Mouse (Mus musculus) ovary, postnatal 14 days (tissue): ENCODE measurements around the gene Irx2.

Source experiments
- DNase-seq: peaks from one replicate; pipeline ENCODE4 v3.0.0; 2022; ENCODE audit warnings: low spot score

Gene Irx2

DNA sequence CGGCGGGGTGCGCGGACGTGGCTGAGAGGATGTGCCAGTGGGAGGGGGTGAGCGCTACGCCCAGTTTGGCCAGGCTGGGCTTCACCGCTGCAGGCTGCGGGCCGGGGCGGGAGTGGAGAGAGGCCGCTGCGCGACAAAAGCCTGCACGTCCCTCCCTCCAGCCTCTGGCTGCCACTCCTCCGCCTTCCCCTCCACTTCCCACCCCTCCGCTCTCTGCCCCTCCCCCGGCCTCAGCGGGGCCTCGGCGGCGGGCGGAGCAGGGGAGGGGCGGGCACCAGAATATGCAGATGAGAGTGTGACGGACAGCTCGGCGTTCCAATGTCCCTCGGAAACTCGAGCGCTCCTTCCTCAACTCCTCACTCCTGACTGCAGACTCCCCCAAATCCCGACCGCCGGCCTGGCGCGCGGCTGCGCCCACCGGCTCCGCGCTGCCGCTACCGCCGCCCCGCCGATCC, at the start of gene Irx2:
Irx2 (plus strand) TSS at position 359 of the 455 bp plus-strand sequence.
- DNase-seq = no peak

GRCm38 (mm10) chr13:72581276-72581675, 47.3 kb upstream of the Irx2 start:
- no peak for DNase-seq

GRCm38 (mm10) chr13:72592526-72592925, 36.1 kb upstream of the Irx2 start:
- no peak for DNase-seq

DNA sequence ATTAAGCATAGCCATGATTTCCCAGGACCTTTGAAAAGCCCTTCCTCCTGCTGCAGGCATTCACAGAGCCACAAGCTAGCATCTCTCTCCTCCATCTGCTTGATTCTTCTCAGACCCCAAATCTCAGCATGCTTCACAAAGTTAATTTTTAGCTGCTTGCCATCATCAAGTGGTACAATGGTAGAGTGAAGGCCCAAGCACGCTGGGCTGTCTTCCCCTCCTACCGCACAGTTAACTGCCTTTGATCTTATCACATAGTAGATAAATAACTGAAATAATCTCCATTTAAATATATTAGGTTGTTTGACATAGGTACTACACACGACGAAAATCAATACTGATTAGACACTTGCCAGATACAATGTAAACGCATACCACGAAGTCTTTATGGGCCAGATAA, 35.3 kb upstream of the Irx2 start:
- DNase-seq = no peak

- no peak for DNase-seq
Observed at GRCm38 (mm10) chr13:72593710-72594111, 34.9 kb upstream of the Irx2 start.

GRCm38 (mm10) chr13:72599254-72599653, 29.4 kb upstream of the Irx2 start:
- no peak for DNase-seq

DNA sequence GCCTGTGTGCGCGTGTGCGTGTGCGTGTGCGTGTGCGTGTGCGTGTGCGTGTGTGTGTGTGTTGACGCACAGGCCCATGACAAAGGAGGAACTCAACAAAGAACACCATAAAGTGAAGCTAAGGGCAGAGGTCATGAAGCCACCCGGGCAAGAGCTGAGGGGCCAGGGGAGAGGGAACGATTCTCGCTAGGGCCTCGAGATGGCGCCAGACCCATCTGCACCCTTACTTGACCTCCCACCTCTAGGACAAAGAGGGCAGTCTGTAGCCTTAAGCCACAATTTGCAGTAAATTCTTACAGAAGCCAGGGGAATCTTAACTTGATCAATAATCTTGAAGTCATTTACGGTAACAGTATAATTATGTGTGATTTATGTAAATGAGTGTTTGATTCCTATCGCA, 19.9 kb upstream of the Irx2 start:
- DNase-seq = no peak

- DNase-seq = no peak
Observed at GRCm38 (mm10) chr13:72610277-72610676, 18.3 kb upstream of the Irx2 start.

- DNase-seq = no peak
Observed at GRCm38 (mm10) chr13:72623926-72624846, 4.4 kb upstream of the Irx2 start.

GRCm38 (mm10) chr13:72624847-72625170, 3.8 kb upstream of the Irx2 start:
- no peak for DNase-seq

GRCm38 (mm10) chr13:72625236-72625950, 3.2 kb upstream of the Irx2 start:
- DNase-seq = no peak

GRCm38 (mm10) chr13:72627391-72628321, 964 bp upstream of the Irx2 start:
- DNase-seq = no peak

- no peak for DNase-seq
Observed at GRCm38 (mm10) chr13:72628935-72629631, 463 bp downstream of the Irx2 start.

GRCm38 (mm10) chr13:72629806-72630205, 1.2 kb downstream of the Irx2 start:
- no peak for DNase-seq

- no peak for DNase-seq
Observed at GRCm38 (mm10) chr13:72630501-72631372, 2.1 kb downstream of the Irx2 start.

DNA sequence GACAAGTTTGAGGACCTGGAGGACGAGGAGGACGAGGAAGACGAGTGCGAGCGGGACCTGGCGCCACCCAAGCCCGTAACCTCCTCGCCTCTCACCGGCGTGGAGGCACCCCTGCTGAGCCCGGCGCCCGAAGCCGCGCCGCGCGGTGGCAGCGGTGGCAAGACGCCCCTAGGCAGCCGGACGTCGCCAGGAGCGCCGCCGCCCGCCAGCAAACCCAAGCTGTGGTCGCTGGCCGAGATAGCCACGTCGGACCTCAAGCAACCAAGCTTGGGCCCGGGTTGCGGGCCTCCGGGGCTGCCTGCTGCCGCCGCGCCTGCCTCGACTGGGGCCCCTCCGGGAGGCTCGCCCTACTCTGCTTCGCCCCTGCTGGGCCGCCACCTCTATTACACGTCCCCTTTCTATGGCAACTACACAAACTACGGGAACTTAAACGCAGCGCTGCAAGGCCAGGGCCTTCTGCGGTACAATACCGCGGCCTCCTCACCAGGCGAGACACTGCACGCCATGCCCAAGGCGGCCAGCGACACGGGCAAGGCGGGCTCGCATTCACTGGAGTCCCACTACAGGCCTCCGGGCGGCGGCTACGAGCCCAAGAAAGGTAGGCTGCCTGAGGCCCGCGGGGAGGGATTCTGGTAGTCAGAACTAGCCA, 2.9 kb downstream of the Irx2 start:
- no peak for DNase-seq

DNA sequence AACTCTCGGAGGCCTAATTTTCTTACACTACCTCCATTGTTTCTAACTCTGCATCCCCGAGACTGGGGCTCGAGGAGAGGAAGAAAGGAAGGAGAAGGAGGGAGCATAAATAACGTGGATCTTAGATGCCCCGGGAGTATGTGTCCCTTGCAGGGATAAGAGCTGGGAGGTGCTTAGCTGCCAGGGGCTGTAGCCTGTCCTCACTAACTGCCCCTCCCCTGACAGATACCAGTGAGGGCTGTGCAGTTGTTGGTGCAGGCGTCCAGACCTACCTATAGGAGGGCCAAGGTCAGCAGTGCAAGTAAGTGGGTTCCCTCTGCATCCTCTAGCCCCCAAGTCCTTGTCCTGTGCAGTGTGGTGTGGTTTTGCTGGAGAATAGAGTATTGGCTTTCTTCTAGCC, 3.7 kb downstream of the Irx2 start:
- no peak for DNase-seq

- no peak for DNase-seq
Observed at GRCm38 (mm10) chr13:72633097-72633496, 4.5 kb downstream of the Irx2 start.

- no peak for DNase-seq
Observed at GRCm38 (mm10) chr13:72634752-72635315, 6.2 kb downstream of the Irx2 start.
